ENCODE assay signal across 8 mouse cellular contexts in the genomic region with DNA sequence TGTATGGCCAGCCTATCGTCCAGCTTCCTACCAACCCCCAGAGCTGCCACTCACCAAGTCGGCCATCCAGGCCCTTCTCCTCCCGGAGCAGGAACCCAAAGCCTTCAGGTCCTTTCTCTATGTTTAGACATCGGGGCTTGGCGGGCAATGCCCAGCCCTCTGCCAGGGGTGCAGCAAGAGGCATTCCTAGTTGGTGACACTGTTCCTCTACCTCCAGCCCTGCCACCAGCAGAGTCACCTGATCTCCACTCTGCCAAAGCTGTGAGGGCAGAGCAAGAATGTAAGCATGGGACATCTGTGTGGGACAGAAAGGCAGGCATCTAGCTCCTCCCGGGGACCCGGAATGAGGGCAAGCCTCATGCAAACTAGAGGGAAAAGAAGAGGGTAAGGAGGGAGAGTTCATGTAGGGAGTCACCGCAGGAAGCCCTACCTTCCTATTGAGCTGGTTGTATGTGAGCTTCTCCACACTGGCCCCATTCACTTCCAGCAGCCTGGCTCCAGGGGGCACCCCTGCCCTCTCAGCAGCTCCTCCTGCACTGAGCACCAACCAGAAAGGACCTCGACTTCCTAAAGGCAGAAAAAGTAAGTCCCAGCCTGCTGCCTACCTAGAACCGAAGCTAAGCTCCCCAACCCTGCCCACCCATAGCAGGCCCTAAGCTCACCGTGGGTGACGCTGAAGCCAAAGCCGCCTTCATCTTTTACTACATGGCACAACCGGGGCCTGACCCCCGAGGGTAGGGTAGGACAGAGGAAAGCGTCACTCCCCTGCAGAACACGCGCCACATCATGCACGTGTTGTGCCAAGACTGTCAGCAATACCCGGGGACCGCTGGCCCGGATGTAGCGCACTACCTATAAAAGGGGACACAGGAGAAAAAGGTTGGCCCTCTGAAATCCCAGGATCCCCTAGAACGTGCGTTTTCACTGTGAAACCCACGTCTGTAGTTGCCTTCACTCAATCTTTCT. TPM values are rescaled to one million over a fixed set of nuclear protein-coding genes. Genes with fewer than 3 reads are reported as not detected.
DNase-seq lines count a peak whose midpoint lies in the region; ATAC-seq and TF ChIP-seq lines count a peak whose summit lies in the region.

No protein-coding gene starts in this region.

- peak; percentile 78 for TF ChIP-seq CTCF in lung, adult 2 months (IDR thresholded peaks at IDR 0.05; ENCODE audit: insufficient read depth, low read length)

- no peaks in the 10 kb centered on the region for H3K9me3 ChIP-seq in forebrain, embryonic 11.5 days (ENCODE audit: control insufficient read depth, low read length)
- no peaks in the 10 kb centered on the region for H3K9me3 ChIP-seq in neural tube, embryonic 15.5 days (replicated peaks)

- H3K36me3 ChIP-seq in forebrain, embryonic 11.5 days (ENCODE audit: control insufficient read depth, insufficient read depth, low read length), result no peaks in the 10 kb centered on the region
- H3K36me3 ChIP-seq in neural tube, embryonic 15.5 days, result no peaks in the 10 kb centered on the region

- no peaks in the 10 kb centered on the region for H3K27me3 ChIP-seq in forebrain, embryonic 11.5 days (ENCODE audit: control insufficient read depth, insufficient read depth, low read length)
- H3K27me3 ChIP-seq in neural tube, embryonic 15.5 days (replicated peaks), result no peaks in the 10 kb centered on the region

- no peak overlapping the region for H3K9ac ChIP-seq in forebrain, embryonic 11.5 days (ENCODE audit: low read length)
- no peak overlapping the region for H3K9ac ChIP-seq in neural tube, embryonic 15.5 days (replicated peaks)

- no peak for TF ChIP-seq POLR2A in lung, adult 2 months (IDR thresholded peaks at IDR 0.05; ENCODE audit: borderline replicate concordance, extremely low read depth, low read depth, low read length)

- no peak overlapping the region for H3K4me2 ChIP-seq in forebrain, embryonic 11.5 days (ENCODE audit: low read depth, low read length, severe bottlenecking)
- H3K4me2 ChIP-seq in neural tube, embryonic 15.5 days, result no peak overlapping the region

- ATAC-seq in forebrain, embryonic 11.5 days (replicated peaks; ENCODE audit: low FRiP score), result peak; percentile 51; the same call in 1 of the 2 replicates
- ATAC-seq in neural tube, embryonic 15.5 days (ENCODE audit: low FRiP score), result peak; percentile 48; the same call in 1 of the 2 replicates

- no peak overlapping the region for H3K27ac ChIP-seq in forebrain, embryonic 11.5 days (ENCODE audit: low read depth, low read length)
- no peak overlapping the region for H3K27ac ChIP-seq in neural tube, embryonic 15.5 days (replicated peaks)

- H3K4me3 ChIP-seq in forebrain, embryonic 11.5 days (ENCODE audit: low read depth, low read length), result no peak overlapping the region
- H3K4me3 ChIP-seq in lung, adult 2 months (replicated peaks; ENCODE audit: extremely low read depth, low read depth, low read length), result no peak overlapping the region
- no peak overlapping the region for H3K4me3 ChIP-seq in neural tube, embryonic 15.5 days (replicated peaks)

- 44% methylated on average over 26 of the region's 26 CpGs for WGBS in forebrain, embryonic 11.5 days
- WGBS in lung, adult 2 months, result 49% methylated on average over 26 of the region's 26 CpGs
- 48% methylated on average over 26 of the region's 26 CpGs for WGBS in neural tube, embryonic 15.5 days

- peak; percentile 66 for DNase-seq in CD4-positive, CD25-positive, alpha-beta regulatory T cell, adult 2 months (ENCODE audit: low read depth, low spot score)
- peak; percentile 61 for DNase-seq in adrenal gland, adult 8-10 months
- DNase-seq in forebrain, embryonic 11.5 days (ENCODE audit: low spot score), result peak; percentile 69
- DNase-seq in heart, postnatal 10 days, result peak; percentile 79 to 83
- DNase-seq in kidney, postnatal 36 days, result peak; percentile 83 to 86
- peak; percentile 31 for DNase-seq in lung, adult 2 months
- peak; percentile 81 for DNase-seq in thymus, postnatal 0 days (ENCODE audit: low spot score)

- H3K4me1 ChIP-seq in forebrain, embryonic 11.5 days (replicated peaks; ENCODE audit: control insufficient read depth, insufficient read depth, low read length), result peaks cover 4% of the 10 kb centered on the region; the same call in 1 of the 2 replicates
- no peaks in the 10 kb centered on the region for H3K4me1 ChIP-seq in lung, adult 2 months (ENCODE audit: control insufficient read depth, insufficient read depth, low read length)
- H3K4me1 ChIP-seq in neural tube, embryonic 15.5 days, result peaks cover 29% of the 10 kb centered on the region

- intact Hi-C loops in heart, postnatal 10 days (cut with DNase I), result loop anchor here (2.0 to 5.0 kb wide), 2 partner anchors 19 to 143 kb away; a partner anchor contains a TSS

RNA-seq across cellular contexts. Expression of a gene that starts 1.8 kb away (rescaled TPM):
- total RNA-seq in adrenal gland, adult 8-10 months (2022), result under 1 TPM in 3 of 4 experiments, not detected in 1; 0.24 to 0.27 (median 0.25) TPM
- 0.16 TPM in 2 replicates for polyA plus RNA-seq in forebrain, embryonic 11.5 days (2014; fragmentation: Nextera tagmentation; extraction: Ambion mirVana)
- 1 to 10 TPM; 2.3 to 3.3 TPM for total RNA-seq in heart, postnatal 10 days (2021)
- 0.11 and 0.12 TPM in 2 replicates for polyA plus RNA-seq in lung, adult 2 months (2012; rRNA removed)
- 0.61 and 0.65 TPM in 2 replicates for polyA plus RNA-seq in neural tube, embryonic 15.5 days (2015; fragmentation: Nextera tagmentation; extraction: Ambion mirVana)
- polyA plus RNA-seq in thymus, postnatal 0 days (2015; fragmentation: Nextera tagmentation; extraction: Ambion mirVana), result 0.45 and 0.49 TPM in 2 replicates

RNA-seq across cellular contexts. Expression of a gene that starts 9.0 kb away (rescaled TPM):
- 10 to 100 TPM in 2 of 4 experiments, 1 to 10 TPM in 2; 3.9 to 18.0 (median 7.9) TPM for total RNA-seq in adrenal gland, adult 8-10 months (2022)
- not detected in 2 replicates for polyA plus RNA-seq in forebrain, embryonic 11.5 days (2014; fragmentation: Nextera tagmentation; extraction: Ambion mirVana)
- not detected for total RNA-seq in heart, postnatal 10 days (2021)
- polyA plus RNA-seq in lung, adult 2 months (2012; rRNA removed), result 13.8 and 26.9 TPM in 2 replicates
- not detected in 2 replicates for polyA plus RNA-seq in neural tube, embryonic 15.5 days (2015; fragmentation: Nextera tagmentation; extraction: Ambion mirVana)
- 8.1 TPM in 2 replicates for polyA plus RNA-seq in thymus, postnatal 0 days (2015; fragmentation: Nextera tagmentation; extraction: Ambion mirVana)

RNA-seq across cellular contexts. Expression of a gene that starts 15.6 kb away (rescaled TPM):
- total RNA-seq in adrenal gland, adult 8-10 months (2022), result 10 to 100 TPM; 30.4 to 52.9 (median 40.1) TPM
- 25.9 and 26.2 TPM in 2 replicates for polyA plus RNA-seq in forebrain, embryonic 11.5 days (2014; fragmentation: Nextera tagmentation; extraction: Ambion mirVana)
- total RNA-seq in heart, postnatal 10 days (2021), result 10 to 100 TPM; 30.9 to 31.3 TPM
- 9.0 and 14.2 TPM in 2 replicates for polyA plus RNA-seq in lung, adult 2 months (2012; rRNA removed)
- polyA plus RNA-seq in neural tube, embryonic 15.5 days (2015; fragmentation: Nextera tagmentation; extraction: Ambion mirVana), result 18.2 and 20.2 TPM in 2 replicates
- 51.9 and 60.4 TPM in 2 replicates for polyA plus RNA-seq in thymus, postnatal 0 days (2015; fragmentation: Nextera tagmentation; extraction: Ambion mirVana)

RNA-seq across cellular contexts. Expression of a gene that starts 18.9 kb away (rescaled TPM):
- 10 to 100 TPM; 27.6 to 41.8 (median 34.2) TPM for total RNA-seq in adrenal gland, adult 8-10 months (2022)
- 3.2 and 3.6 TPM in 2 replicates for polyA plus RNA-seq in forebrain, embryonic 11.5 days (2014; fragmentation: Nextera tagmentation; extraction: Ambion mirVana)
- total RNA-seq in heart, postnatal 10 days (2021), result 10 to 100 TPM; 14.9 to 18.3 TPM
- polyA plus RNA-seq in lung, adult 2 months (2012; rRNA removed), result 15.0 and 15.8 TPM in 2 replicates
- 4.5 and 5.3 TPM in 2 replicates for polyA plus RNA-seq in neural tube, embryonic 15.5 days (2015; fragmentation: Nextera tagmentation; extraction: Ambion mirVana)
- polyA plus RNA-seq in thymus, postnatal 0 days (2015; fragmentation: Nextera tagmentation; extraction: Ambion mirVana), result 5.9 and 6.3 TPM in 2 replicates

RNA-seq across cellular contexts. Expression of a gene that starts 39.0 kb away (rescaled TPM):
- total RNA-seq in adrenal gland, adult 8-10 months (2022), result 10 to 100 TPM; 39.3 to 51.3 (median 42.1) TPM
- polyA plus RNA-seq in forebrain, embryonic 11.5 days (2014; fragmentation: Nextera tagmentation; extraction: Ambion mirVana), result 6.7 and 9.6 TPM in 2 replicates
- total RNA-seq in heart, postnatal 10 days (2021), result 1 to 10 TPM; 1.0 to 1.5 TPM
- polyA plus RNA-seq in lung, adult 2 months (2012; rRNA removed), result 1.7 and 1.9 TPM in 2 replicates
- 26.8 and 30.3 TPM in 2 replicates for polyA plus RNA-seq in neural tube, embryonic 15.5 days (2015; fragmentation: Nextera tagmentation; extraction: Ambion mirVana)
- 0.09 and 0.12 TPM in 2 replicates for polyA plus RNA-seq in thymus, postnatal 0 days (2015; fragmentation: Nextera tagmentation; extraction: Ambion mirVana)

Comparison
In these comparisons a context has a peak if more than half of its experiments do, and no peak if none do; other contexts are left out.
1. DNase-seq: peak in every context shown above with its lines; median percentile 84 in kidney, postnatal 36 days; 81 in heart, postnatal 10 days; 81 in thymus, postnatal 0 days; 69 in forebrain, embryonic 11.5 days; 66 in CD4-positive, CD25-positive, alpha-beta regulatory T cell, adult 2 months; 61 in adrenal gland, adult 8-10 months; 31 in lung, adult 2 months.